Mouse (Mus musculus) MEL (cell line): Measurements from ENCODE around the gene Anxa8.

ENCODE experiments used
- CHD1 ChIP-seq: IDR thresholded peaks from 2 replicates; pipeline ENCODE4 v1.6.1; 2012; ENCODE audit warnings: low read depth, mild to moderate bottlenecking, inconsistent platforms, low read length, improper control_type of control experiment
- NELFE ChIP-seq: IDR thresholded peaks from 2 replicates; pipeline ENCODE4 v1.6.1; 2011; ENCODE audit warnings: low read depth, low read length, improper control_type of control experiment

DNA sequence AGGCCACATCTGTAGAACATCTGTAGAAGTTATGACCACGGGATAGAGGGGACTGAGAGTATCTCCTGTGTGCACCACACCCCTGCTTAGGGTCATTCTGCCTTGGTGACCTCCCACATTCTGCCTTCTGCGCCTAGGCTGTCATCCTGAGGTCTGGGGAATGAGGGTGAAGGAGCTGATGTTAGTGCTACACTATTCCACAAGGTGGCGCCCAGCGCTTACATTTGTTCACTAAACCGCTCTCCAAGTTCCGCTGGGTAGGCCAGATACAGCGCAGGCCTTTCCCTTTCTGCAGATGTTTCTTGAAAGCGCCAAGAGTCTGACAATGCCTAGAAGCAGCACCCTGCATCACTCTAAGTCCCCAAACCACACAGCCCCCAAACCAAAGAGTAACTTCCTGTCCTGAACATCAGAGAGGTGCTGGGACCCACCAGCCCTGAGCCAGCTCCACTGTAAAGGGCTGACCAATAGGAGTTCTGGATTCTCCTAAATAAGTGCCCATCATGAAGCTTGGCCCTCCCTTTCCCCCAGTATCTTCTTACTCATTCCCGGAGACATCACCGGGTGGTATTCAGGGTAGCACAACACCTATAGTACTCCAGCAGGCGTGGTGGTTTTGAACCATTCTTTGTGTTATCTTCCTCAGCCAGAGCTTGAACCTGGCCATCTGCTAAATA, 5.3 kb upstream of the Anxa8 start:
- no peak for TF ChIP-seq NELFE
- TF ChIP-seq CHD1: no peak
